Mouse (Mus musculus) frontal cortex, postnatal 25 days (tissue): ENCODE results near the gene Lpp.

Experiments
- DNase-seq, 2 experiments: peaks; one replicate each; pipeline ENCODE4 v3.0.0; 2022; ENCODE audit warnings: low spot score in 2 of 2

Gene Lpp

GRCm38 (mm10) chr16:24545366-24545765 is 152.1 kb downstream of the Lpp start:
- no peak for DNase-seq

GRCm38 (mm10) chr16:24558458-24558857 is 165.2 kb downstream of the Lpp start:
- no peak for DNase-seq

GRCm38 (mm10) chr16:24559811-24560210 is 166.5 kb downstream of the Lpp start:
- DNase-seq, result no peak

GRCm38 (mm10) chr16:24560998-24561397 is 167.7 kb downstream of the Lpp start:
- no peak for DNase-seq

GRCm38 (mm10) chr16:24561602-24562001 is 168.3 kb downstream of the Lpp start:
- DNase-seq, result no peak

- DNase-seq, result no peak
Measured at GRCm38 (mm10) chr16:24565311-24565710, 172.0 kb downstream of the Lpp start.

GRCm38 (mm10) chr16:24566277-24566676 is 173.0 kb downstream of the Lpp start:
- no peak for DNase-seq

- DNase-seq, result no peak
Measured at GRCm38 (mm10) chr16:24567562-24567961, 174.3 kb downstream of the Lpp start.

- DNase-seq, result no peak
Measured at GRCm38 (mm10) chr16:24568061-24568460, 174.8 kb downstream of the Lpp start.

GRCm38 (mm10) chr16:24569681-24570080 is 176.4 kb downstream of the Lpp start:
- no peak for DNase-seq

- DNase-seq, result no peak
Measured at GRCm38 (mm10) chr16:24576999-24577398, 183.7 kb downstream of the Lpp start.

- DNase-seq, result no peak
Measured at GRCm38 (mm10) chr16:24577798-24578197, 184.5 kb downstream of the Lpp start.

- DNase-seq, result no peak
Measured at GRCm38 (mm10) chr16:24582847-24583246, 189.5 kb downstream of the Lpp start.

- no peak for DNase-seq
Measured at GRCm38 (mm10) chr16:24593535-24593934, 200.2 kb downstream of the Lpp start.

GRCm38 (mm10) chr16:24594508-24594907 is 201.2 kb downstream of the Lpp start:
- DNase-seq, result no peak

GRCm38 (mm10) chr16:24595493-24595892 is 202.2 kb downstream of the Lpp start:
- DNase-seq, result no peak

GRCm38 (mm10) chr16:24598567-24598966 is 205.3 kb downstream of the Lpp start:
- DNase-seq, result no peak

GRCm38 (mm10) chr16:24599766-24600165 is 206.5 kb downstream of the Lpp start:
- DNase-seq, result no peak

- no peak for DNase-seq
Measured at GRCm38 (mm10) chr16:24600260-24600948, 207.1 kb downstream of the Lpp start.

GRCm38 (mm10) chr16:24603342-24603741 is 210.0 kb downstream of the Lpp start:
- DNase-seq, result no peak

GRCm38 (mm10) chr16:24607896-24608457 is 214.7 kb downstream of the Lpp start:
- no peak for DNase-seq

- DNase-seq, result no peak
Measured at GRCm38 (mm10) chr16:24619458-24619857, 226.2 kb downstream of the Lpp start.

GRCm38 (mm10) chr16:24620021-24620420 is 226.7 kb downstream of the Lpp start:
- no peak for DNase-seq
